Mouse (Mus musculus): ENCODE measurements around the gene Chuk. TPM values are rescaled to one million over a fixed set of nuclear protein-coding genes. Genes with fewer than 3 reads are reported as not detected.

The Chuk gene
- polyA plus RNA-seq (2012; rRNA removed), result 9.7 and 10.0 TPM in 2 replicates

DNA sequence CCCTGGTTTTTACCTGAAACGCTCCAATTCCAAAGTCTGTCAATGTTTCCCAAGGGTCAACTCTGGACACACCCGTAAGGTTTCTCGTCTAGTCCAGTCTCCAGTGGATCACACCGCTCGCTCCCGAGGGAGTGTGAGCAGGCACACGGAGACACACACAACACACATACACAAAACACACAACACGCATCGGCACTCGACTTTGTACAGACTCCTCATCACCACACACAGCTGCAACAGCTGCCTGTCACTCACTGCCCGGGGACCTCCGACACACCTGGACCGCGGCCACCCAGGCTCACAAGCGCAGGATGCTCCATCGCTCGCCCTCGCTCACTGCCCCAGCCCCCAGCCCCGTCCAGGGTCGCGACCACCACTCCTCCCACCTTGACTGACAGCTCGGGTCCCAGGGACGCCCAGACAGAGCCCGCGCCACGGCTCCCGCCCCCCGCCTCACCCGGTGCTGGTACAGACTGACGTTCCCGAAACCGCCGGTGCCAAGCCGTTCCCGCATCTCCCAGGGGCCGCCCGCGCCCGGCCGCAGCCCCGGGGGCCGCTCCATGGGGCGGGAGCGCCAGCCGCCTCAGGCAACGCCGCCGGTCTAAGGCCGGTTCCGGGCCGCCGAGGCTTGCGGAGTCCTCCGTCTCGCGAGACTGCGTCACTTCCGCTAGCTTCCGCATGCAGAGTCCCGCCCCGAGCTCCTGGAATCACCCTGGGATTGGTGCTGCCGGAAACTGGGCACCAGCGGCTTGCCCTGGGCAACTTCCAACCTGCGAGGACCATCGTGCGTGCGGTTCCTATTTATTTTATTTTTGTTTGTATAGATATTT, at the start of gene Chuk:
TSS of gene Chuk (minus strand) at position 650 of the 830 bp plus-strand sequence.

DNA sequence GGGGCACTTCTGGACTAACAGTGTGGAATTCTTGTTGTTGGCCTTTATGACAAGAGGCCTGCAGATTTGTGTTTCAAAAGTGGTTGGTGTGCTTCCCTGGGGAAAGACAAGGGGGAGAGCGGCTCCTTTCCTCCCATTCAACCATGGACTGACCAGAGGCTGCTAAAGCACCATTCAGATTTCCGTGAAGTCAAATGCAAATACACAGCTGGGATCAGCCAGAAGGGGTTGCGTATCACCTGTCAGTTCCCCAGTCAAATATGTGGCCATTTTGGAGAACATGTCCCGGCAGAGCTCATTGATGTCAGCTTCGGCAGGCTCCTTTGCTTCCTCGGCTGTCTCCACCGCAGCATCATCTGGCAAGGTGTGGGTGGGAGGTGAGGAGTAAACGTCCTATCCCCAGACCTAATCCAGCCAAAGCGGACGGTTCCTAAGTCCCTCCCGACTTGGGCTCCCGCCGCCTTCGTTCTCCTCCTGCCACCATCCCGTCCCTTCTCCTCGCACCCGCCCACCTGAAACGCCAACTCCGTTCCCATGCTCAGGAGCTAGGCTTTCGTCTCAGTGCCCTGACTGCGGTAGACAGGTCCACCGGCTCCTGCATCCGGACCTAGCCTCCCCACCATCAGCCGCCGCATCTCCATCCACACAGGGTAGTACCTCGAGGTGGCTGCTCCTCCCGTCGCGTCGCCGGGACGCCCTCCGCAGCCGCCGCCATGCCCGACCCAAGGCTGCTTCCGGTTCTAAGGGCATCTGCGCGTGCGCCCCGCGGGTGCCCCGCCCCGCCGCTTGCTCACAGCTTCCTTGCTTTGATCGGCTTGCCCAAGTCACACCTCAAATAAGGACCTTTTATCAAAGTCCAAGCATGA, 38.7 kb upstream of the Chuk start, which contains the start of gene Bloc1s2:
TSS of gene Bloc1s2 (minus strand) at position 745 of the 866 bp plus-strand sequence.

DNA sequence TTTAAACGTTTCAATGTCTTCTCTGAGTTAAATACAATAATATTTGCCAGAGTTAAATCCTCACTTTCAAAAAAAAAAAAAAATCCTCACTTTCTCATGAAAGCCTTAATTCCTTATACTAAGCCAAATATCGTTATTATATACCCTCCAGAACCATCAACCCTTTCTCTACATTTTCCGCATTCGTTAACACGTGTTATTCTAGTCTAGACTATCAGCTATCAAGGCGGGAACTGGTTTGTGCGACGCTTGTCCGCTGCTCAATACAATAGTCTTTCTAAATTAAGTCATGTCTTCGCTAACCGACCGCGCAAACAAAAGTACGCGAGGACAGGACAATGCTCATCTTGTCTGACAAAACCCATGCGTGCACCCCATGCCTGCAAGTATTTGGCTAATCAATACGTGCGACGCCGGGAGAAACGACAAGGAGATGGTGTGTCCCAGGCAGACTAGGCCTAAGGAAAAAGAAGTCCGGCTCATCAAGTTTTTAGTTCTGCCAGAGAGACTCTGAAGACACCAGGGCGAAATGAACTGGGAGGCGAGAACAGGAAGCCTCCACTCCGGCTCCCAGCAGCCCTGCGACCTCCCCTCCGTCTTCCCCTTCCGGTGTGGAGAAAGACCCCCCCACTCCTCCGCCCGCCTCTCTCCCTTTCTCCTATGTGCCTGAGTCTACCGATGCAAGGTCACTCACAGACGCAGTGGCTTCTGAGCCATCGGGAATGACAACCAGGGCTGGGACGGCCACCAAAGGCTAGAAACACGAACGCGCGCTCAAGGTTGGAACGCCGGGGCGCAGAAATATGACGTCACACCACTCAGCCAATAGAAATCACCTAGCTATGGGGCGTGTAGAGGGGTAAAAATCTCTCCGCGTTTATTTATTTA, 28.0 kb upstream of the Chuk start, which contains the start of gene Cwf19l1:
TSS of gene Cwf19l1 (minus strand) at position 805 of the 888 bp plus-strand sequence.

DNA sequence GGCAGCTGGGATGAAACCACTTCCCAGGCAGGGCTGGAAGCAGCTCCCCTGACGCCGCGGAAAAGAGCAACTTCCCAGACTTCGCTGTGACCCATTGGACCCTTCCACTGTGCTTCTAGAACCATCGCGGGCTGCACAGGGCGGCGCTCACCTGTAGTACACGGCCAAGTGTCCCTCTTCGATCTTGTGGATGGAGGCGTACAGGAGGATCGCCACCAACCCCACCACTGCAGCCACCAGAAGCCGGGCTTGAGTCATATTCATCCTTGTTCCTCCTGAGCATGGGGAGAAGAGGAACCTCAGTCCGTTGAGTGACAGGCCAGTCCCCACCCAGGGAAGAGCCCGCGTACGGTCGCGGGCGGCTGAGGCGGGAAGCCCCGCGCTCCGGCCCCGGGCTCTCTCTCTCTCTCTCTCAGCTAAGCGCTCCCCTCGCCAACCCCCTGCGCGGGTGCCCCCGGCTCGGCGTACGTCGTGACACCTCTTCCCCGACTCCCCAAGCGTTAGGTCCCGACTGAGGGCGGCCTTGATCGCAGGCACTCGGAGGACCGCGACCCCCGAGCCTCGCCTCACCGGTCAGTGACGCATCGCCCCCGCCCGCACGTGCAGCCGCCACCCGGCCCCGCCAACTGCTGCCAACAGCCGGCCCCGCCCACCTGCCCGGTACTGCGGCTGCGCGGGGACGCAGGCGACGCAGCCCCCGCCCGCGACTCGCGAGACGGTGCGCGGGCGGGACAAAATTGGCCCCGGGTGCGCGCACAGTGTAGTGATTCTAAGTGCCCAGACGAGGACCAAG, 38.0 kb downstream of the Chuk start, which contains the start of gene Erlin1:
TSS of gene Erlin1 (minus strand) at position 665 of the 793 bp plus-strand sequence.

DNA sequence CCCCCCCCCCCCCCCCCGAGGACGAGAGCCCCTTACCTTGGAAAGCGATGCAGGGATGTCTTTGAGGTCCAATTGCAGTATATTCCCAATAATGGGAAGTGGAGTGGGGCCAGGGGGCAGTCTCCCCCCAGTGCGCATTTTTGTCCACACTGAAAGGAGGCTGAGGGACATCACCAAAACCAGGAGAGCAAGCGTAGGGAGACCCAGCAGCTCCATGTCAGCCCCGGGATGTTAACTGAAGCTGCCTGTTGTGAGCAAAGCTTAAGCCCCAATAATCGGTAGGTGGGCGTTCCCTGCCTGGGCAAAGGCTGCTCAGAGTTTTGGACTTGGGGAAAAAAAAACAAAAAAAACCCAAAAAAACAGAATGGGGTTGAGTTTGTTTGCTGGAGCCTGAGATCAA, 78.3 kb downstream of the Chuk start, which contains the start of gene Cyp2c23:
TSS of gene Cyp2c23 (minus strand) at position 237 of the 400 bp plus-strand sequence.

Other genes starting within 250 kb of the Chuk start
- 32.4 and 34.0 TPM in 2 replicates for gene Dnmbp, start 167.3 kb downstream of the Chuk start, polyA plus RNA-seq (2012; rRNA removed)
- 1.7 and 2.1 TPM in 2 replicates for gene Cpn1, start 120.9 kb downstream of the Chuk start, polyA plus RNA-seq (2012; rRNA removed)
- 0.09 and 0.10 TPM in 2 replicates for gene Cyp2c23, start 78.3 kb downstream of the Chuk start, polyA plus RNA-seq (2012; rRNA removed)
- gene Erlin1, start 37.7 kb downstream of the Chuk start, polyA plus RNA-seq (2012; rRNA removed), result 4.7 and 7.0 TPM in 2 replicates
- gene Cwf19l1, start 28.4 kb upstream of the Chuk start, polyA plus RNA-seq (2012; rRNA removed), result 4.4 and 5.0 TPM in 2 replicates
- gene Bloc1s2, start 39.0 kb upstream of the Chuk start, polyA plus RNA-seq (2012; rRNA removed), result 16.4 and 24.2 TPM in 2 replicates
- 0.11 and 0.15 TPM in 2 replicates for gene Pkd2l1, start 85.0 kb upstream of the Chuk start, polyA plus RNA-seq (2012; rRNA removed)
- gene Scd3, start 95.8 kb upstream of the Chuk start, polyA plus RNA-seq (2012; rRNA removed), result 0.33 and 0.46 TPM in 2 replicates
- gene Scd2, start 186.2 kb upstream of the Chuk start, polyA plus RNA-seq (2012; rRNA removed), result 512 and 709 TPM in 2 replicates
- 0.41 and 0.50 TPM in 2 replicates for gene Scd4, start 225.6 kb upstream of the Chuk start, polyA plus RNA-seq (2012; rRNA removed)